Mouse (Mus musculus): Measurements from ENCODE around the gene Ogt. TPM values are rescaled to one million over a fixed set of nuclear protein-coding genes. Genes with fewer than 3 reads are reported as not detected.

The Ogt gene
- polyA plus RNA-seq, 1 experiment from 2014 or later, result 232 TPM

DNA sequence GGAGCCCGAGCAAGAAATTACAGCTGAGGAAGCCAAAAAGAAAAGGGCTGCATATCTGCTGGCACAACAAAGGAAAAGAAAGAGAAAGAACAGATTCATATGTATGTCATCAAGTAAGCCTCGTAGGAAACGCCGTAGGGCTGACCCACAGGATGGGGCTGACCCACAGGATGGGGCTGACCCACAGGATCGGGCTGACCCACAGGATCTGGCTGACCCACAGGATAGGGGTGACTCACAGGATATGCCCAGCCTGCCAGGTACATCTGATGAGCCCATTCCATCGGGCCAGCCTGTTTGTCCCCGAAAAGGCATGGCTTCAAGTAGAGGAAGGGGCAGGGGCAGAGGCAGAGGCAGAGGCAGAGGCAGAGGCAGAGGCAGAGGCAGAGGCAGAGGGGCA, 65.3 kb downstream of the Ogt start:
- H3K27ac ChIP-seq (ENCODE audit: low read length), result no peak overlapping the region
- no peak overlapping the region for H3K9ac ChIP-seq (replicated peaks; ENCODE audit: low read depth, low read length)
- no peaks in the 10 kb centered on the region for H3K4me1 ChIP-seq (ENCODE audit: control insufficient read depth, insufficient read depth, low read length)
- 78% methylated on average over 7 of the region's 7 CpGs for WGBS
- no peak overlapping the region for H3K4me2 ChIP-seq (replicated peaks; ENCODE audit: low read depth, low read length)
- H3K4me3 ChIP-seq (ENCODE audit: low read depth, low read length), result no peak overlapping the region
- no peaks in the 10 kb centered on the region for H3K36me3 ChIP-seq (ENCODE audit: control insufficient read depth, insufficient read depth, low read length)
- no peak for ATAC-seq (ENCODE audit: insufficient number of reproducible peaks, insufficient read depth, low FRiP score, low read depth)
- no peaks in the 10 kb centered on the region for H3K27me3 ChIP-seq (ENCODE audit: control insufficient read depth, insufficient read depth, low read length)
- no peaks in the 10 kb centered on the region for H3K9me3 ChIP-seq (ENCODE audit: control insufficient read depth, low read depth, low read length)

DNA sequence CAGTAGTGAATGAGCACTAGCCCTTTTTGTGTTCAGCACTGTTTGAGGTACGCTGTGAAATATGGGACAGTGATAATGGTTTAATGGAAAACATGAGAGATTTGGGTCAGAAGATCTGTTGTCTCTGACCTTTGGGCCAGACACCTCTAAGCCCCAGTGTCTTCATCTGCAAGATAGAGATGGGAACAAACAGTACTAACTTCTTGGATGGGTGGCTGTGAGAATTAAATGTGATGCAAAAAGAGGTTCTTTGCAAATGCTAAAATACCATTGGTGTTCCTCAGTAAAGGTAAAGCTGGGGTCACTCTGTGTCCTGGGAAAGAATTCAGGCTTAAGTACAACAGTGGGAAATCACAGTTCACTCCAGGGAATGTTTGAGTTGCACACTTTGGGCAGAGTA, 80.5 kb downstream of the Ogt start:
- no peaks in the 10 kb centered on the region for H3K36me3 ChIP-seq (ENCODE audit: control insufficient read depth, insufficient read depth, low read length)
- no peak for ATAC-seq (ENCODE audit: insufficient number of reproducible peaks, insufficient read depth, low FRiP score, low read depth)
- H3K27ac ChIP-seq (ENCODE audit: low read length), result no peak overlapping the region
- no peaks in the 10 kb centered on the region for H3K4me1 ChIP-seq (ENCODE audit: control insufficient read depth, insufficient read depth, low read length)
- no peaks in the 10 kb centered on the region for H3K27me3 ChIP-seq (ENCODE audit: control insufficient read depth, insufficient read depth, low read length)
- H3K4me3 ChIP-seq (ENCODE audit: low read depth, low read length), result no peak overlapping the region
- no peaks in the 10 kb centered on the region for H3K9me3 ChIP-seq (ENCODE audit: control insufficient read depth, low read depth, low read length)
- WGBS, result 50% methylated on average over 1 of the region's 1 CpGs
- no peak overlapping the region for H3K9ac ChIP-seq (replicated peaks; ENCODE audit: low read depth, low read length)
- H3K4me2 ChIP-seq (replicated peaks; ENCODE audit: low read depth, low read length), result no peak overlapping the region

DNA sequence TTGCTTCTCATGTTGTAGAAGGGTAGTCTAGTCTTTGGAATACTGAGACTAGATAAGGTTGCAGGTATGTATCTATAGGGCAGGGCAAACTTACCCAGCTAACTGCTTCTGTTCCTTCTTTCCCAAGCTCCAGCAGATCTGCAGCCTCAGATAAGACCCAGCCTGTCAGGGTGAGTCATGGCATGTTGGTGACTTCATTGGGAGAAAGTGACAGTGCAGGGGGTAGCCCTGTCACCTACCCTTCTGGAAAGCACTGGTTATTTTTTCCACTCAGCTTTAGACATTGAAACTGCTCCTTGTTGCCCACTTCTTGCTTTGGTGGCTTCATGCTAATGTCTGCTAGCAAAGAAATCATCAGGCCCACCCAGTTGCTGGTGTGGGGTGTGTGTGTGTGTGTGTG, 90.2 kb downstream of the Ogt start:
- H3K27me3 ChIP-seq (ENCODE audit: control insufficient read depth, insufficient read depth, low read length), result no peaks in the 10 kb centered on the region
- no peak overlapping the region for H3K9ac ChIP-seq (replicated peaks; ENCODE audit: low read depth, low read length)

DNA sequence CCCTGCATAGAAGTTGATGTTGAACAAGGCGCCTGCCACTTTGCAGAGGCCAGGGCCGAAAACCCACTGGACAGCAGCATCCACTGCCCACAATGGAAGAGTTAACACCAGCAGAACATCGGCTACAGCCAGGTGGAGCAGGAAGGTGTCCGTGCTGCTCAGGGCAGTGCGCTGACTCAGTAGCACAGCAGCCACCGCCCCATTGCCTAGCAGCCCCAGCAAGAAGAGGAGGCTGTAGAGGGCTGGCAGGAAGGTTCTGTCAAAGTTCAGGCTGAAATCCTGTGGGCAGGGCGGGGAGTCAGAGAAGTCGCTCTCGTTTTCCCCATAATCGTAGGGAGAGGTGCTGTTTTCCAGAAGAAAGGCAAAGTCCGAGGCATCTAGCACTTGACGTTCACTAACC, 92.8 kb downstream of the Ogt start:
- H3K36me3 ChIP-seq (ENCODE audit: control insufficient read depth, insufficient read depth, low read length), result no peaks in the 10 kb centered on the region
- no peaks in the 10 kb centered on the region for H3K4me1 ChIP-seq (ENCODE audit: control insufficient read depth, insufficient read depth, low read length)
- H3K4me2 ChIP-seq (replicated peaks; ENCODE audit: low read depth, low read length), result no peak overlapping the region
- no peaks in the 10 kb centered on the region for H3K27me3 ChIP-seq (ENCODE audit: control insufficient read depth, insufficient read depth, low read length)
- ATAC-seq (ENCODE audit: insufficient number of reproducible peaks, insufficient read depth, low FRiP score, low read depth), result no peak
- H3K9me3 ChIP-seq (ENCODE audit: control insufficient read depth, low read depth, low read length), result no peaks in the 10 kb centered on the region
- no peak overlapping the region for H3K9ac ChIP-seq (replicated peaks; ENCODE audit: low read depth, low read length)
- no peak overlapping the region for H3K4me3 ChIP-seq (ENCODE audit: low read depth, low read length)
- 74% methylated on average over 12 of the region's 12 CpGs for WGBS
- H3K27ac ChIP-seq (ENCODE audit: low read length), result no peak overlapping the region

More for the DNA sequence above, 90.2 kb downstream of the Ogt start:
- no peak for ATAC-seq (ENCODE audit: insufficient number of reproducible peaks, insufficient read depth, low FRiP score, low read depth)
- Histone ChIP-seq H3K36me3 (ENCODE audit: control insufficient read depth, insufficient read depth, low read length) (no peaks in the 10 kb centered on the region), H3K4me3 (ENCODE audit: low read depth, low read length) (no peak overlapping the region), H3K4me2 (replicated peaks; ENCODE audit: low read depth, low read length) (no peak overlapping the region), H3K27ac (ENCODE audit: low read length) (no peak overlapping the region), H3K9me3 (ENCODE audit: control insufficient read depth, low read depth, low read length) (no peaks in the 10 kb centered on the region), H3K4me1 (ENCODE audit: control insufficient read depth, insufficient read depth, low read length) (no peaks in the 10 kb centered on the region)

DNA sequence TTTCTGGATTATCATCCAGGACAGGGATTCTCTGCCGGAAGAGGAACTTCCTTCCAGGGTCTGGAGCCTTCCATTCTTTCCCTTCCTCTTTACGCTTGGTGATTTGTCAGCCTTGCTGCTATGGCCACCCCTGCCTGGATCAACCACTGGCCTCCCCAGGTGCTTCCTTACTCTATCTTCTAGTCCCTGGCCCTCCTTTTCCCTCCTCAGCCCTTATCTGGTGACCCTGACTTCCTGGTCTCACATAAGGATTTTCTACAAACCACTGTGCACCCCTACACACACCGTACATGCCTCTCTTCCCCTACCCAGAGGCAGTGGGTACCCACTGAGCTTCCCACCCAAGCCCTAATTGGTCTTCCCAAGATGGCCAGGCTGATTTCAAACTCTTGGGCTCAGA, 93.4 kb downstream of the Ogt start:
- Histone ChIP-seq H3K4me2 (replicated peaks; ENCODE audit: low read depth, low read length) (no peak overlapping the region), H3K4me1 (ENCODE audit: control insufficient read depth, insufficient read depth, low read length) (no peaks in the 10 kb centered on the region), H3K9ac (replicated peaks; ENCODE audit: low read depth, low read length) (no peak overlapping the region), H3K9me3 (ENCODE audit: control insufficient read depth, low read depth, low read length) (no peaks in the 10 kb centered on the region), H3K27ac (ENCODE audit: low read length) (no peak overlapping the region), H3K4me3 (ENCODE audit: low read depth, low read length) (no peak overlapping the region), H3K27me3 (ENCODE audit: control insufficient read depth, insufficient read depth, low read length) (no peaks in the 10 kb centered on the region), H3K36me3 (ENCODE audit: control insufficient read depth, insufficient read depth, low read length) (no peaks in the 10 kb centered on the region)
- WGBS, result 86% methylated on average over 3 of the region's 3 CpGs
- no peak for ATAC-seq (ENCODE audit: insufficient number of reproducible peaks, insufficient read depth, low FRiP score, low read depth)

DNA sequence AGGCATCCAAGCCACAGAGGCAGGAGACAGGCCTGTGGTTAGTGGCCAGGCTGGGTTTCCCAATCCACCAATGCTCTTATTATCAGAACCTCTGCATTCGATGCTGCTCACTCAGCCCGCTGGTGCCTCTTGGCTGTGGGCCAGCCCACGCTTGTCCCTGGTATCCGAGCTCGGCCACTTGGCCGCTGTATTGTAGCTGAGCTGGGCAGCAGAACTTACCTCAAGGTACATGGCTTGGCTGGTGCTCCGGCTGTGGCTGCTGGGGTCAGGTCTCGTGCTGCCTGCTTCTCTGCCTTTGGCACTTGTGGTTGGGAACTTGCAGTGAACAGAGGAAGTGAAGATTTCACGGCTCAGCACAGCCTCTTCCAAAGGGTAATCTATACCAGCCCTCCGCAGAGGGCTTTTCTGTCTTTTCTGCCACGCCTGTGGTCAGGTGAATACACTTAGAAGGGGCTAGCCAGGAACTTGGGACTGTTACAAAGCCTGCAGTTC, 94.0 kb downstream of the Ogt start, which contains the start of gene Cxcr3:
Gene Cxcr3, minus strand, starts transcription at position 442 of the 492 bp plus-strand sequence.
- Histone ChIP-seq H3K4me1 (ENCODE audit: control insufficient read depth, insufficient read depth, low read length) (no peaks in the 10 kb centered on the region), H3K9ac (replicated peaks; ENCODE audit: low read depth, low read length) (no peak within 1 kb of the TSS), H3K4me3 (ENCODE audit: low read depth, low read length) (no peak within 1 kb of the TSS), H3K27ac (ENCODE audit: low read length) (no peak within 1 kb of the TSS), H3K4me2 (replicated peaks; ENCODE audit: low read depth, low read length) (no peak within 1 kb of the TSS), H3K9me3 (ENCODE audit: control insufficient read depth, low read depth, low read length) (no peaks in the 10 kb centered on the region), H3K27me3 (ENCODE audit: control insufficient read depth, insufficient read depth, low read length) (no peaks in the 10 kb centered on the region), H3K36me3 (ENCODE audit: control insufficient read depth, insufficient read depth, low read length) (no peaks in the 10 kb centered on the region)
- no peak for ATAC-seq (ENCODE audit: insufficient number of reproducible peaks, insufficient read depth, low FRiP score, low read depth)
- 71% methylated on average over 11 of the region's 11 CpGs for WGBS

Other genes starting within 250 kb of the Ogt start
- gene Zmym3, start 219.2 kb upstream of the Ogt start, polyA plus RNA-seq (2014; fragmentation: Nextera tagmentation; extraction: Ambion mirVana), result 28.0 and 30.4 TPM in 2 replicates
- 358 and 366 TPM in 2 replicates for gene Nono, start 210.7 kb upstream of the Ogt start, polyA plus RNA-seq (2014; fragmentation: Nextera tagmentation; extraction: Ambion mirVana)
- 2.0 and 2.5 TPM in 2 replicates for gene Itgb1bp2, start 191.0 kb upstream of the Ogt start, polyA plus RNA-seq (2014; fragmentation: Nextera tagmentation; extraction: Ambion mirVana)
- gene Taf1, start 107.3 kb upstream of the Ogt start, polyA plus RNA-seq (2014; fragmentation: Nextera tagmentation; extraction: Ambion mirVana), result 19.7 and 20.5 TPM in 2 replicates
- 0.19 and 0.81 TPM in 2 replicates for gene Cxcr3, start 94.2 kb downstream of the Ogt start, polyA plus RNA-seq (2014; fragmentation: Nextera tagmentation; extraction: Ambion mirVana)
- 0.42 TPM in 1 of 2 replicates, not detected in the other for gene Gm4779, start 154.4 kb downstream of the Ogt start, polyA plus RNA-seq (2014; fragmentation: Nextera tagmentation; extraction: Ambion mirVana)
- 0.21 TPM in 1 of 2 replicates, not detected in the other for gene 8030474K03Rik, start 154.6 kb downstream of the Ogt start, polyA plus RNA-seq (2014; fragmentation: Nextera tagmentation; extraction: Ambion mirVana)
- 16.3 and 17.4 TPM in 2 replicates for gene Nhsl2, start 209.3 kb downstream of the Ogt start, polyA plus RNA-seq (2014; fragmentation: Nextera tagmentation; extraction: Ambion mirVana)

Data from stomach, embryonic 14.5 days (tissue).